Mouse (Mus musculus) frontal cortex, adult (tissue): ENCODE results near the gene Creb3l4.
"Not testable (repeated sequence)": the region's sequence is repeated elsewhere in the genome, so short reads cannot be mapped to it uniquely, and the experiment has no call there.

Source experiments
- ATAC-seq: cut with Nextera tagmentation; 2 replicates; pipeline ENCODE4 v1.9.2; 2017; ENCODE audit warnings: mild to moderate bottlenecking, moderate library complexity, mixed read lengths; ENCODE audit not compliant: low TSS enrichment

The Creb3l4 gene

DNA sequence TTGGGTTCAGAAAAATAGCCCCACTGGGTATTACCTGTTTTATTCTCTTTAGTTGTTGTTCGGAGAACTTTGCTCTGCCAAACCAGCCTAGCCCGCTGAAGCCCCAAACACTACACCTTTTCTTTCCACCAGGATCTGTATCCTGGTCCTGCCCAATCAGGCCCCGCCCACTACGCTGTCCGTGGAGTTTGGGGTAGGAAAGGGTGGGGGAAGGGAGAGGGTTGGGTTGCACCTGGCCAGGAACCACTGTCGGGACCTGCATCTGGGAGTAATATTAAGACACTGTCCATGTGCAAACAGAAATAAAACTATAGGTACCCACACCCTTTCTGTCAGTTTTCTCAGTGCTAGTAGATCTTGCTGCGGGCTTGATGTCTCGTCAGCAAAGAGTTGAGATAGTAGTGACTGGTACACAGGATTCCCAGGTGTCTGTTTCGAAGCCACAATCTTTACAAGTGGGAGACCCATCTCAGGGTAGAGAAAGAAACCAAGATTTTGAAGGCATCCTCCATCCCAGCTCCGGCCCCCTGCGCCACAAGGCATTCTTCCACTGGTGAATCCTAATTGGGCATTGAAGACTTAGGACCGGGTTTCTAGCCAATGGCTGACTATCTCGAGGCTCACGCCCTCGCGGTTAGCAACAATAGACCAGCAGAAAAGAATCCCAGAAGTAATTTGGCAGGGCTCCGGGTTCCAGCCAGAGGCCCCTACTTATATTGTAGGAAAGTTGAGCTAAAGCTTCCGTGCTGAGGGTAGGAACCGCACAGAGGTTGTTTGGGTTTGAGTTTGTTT, at the start of gene Creb3l4:
Gene Creb3l4, minus strand, starts transcription at position 529 of the 792 bp plus-strand sequence.
- ATAC-seq = no peak

DNA sequence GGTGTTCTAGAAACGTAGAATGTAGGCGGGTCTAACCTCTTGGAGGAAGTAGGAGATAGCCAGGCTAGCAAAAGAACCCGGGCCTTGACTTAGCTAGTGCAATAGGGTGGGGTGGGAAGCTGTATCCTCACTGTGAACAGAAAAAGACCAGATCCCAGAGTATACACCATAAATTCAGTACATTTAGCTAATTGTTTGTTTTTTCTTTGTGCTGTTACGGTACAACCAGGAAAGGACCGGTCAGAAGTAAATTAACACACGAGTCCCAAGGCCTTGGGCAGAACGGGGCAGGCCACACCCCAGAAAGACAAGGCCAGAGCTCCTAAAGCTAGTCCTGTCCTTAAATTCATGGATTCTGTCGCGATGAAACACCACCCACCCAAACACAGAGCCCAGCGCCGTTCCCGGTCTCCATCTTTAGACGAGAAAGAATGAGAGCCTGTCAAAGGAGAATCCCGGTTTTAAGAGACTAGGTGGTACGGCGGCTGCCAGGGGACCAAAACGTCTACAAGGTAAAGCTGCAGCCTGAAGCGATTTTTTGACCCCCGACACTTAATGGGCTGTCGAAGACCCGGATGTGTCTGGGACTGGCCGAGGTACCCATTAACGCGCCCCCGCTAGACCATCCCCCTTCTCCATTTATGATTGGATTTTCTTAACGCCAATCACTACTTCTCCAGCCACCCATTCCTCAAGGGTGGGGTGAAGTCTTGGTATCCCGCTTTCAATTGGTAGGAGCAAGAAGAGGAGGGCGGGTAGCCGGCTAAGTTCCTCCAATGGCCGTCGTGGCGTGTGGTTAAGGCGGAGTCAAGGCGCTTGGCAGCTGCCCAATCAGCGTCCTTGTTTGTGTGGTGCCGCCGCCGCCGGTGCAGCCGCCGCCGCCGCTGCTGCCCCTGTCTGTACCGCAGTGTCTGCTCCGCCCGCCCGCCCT, 49.3 kb upstream of the Creb3l4 start, which contains the start of gene Gatad2b:
Gene Gatad2b, plus strand, starts transcription at position 834 of the 931 bp plus-strand sequence.
- peak; percentile 98 for ATAC-seq

DNA sequence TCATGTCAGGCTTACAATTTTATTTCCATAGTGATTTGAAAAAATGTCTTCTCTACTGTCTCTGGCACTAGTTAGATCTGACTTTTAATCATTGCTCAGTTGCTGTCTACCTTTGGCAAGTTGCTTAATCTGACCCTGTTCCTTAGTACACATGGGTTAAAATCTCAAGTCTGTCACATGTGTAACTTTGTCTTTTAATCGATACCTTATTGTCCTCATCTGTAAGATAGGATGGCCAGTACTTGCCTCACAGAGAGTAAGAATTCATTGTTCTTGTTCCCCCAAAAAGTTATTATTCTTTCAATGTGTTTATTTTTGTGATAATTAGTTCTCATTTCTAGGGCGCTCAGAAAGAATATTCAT, 48.7 kb upstream of the Creb3l4 start:
- no peak for ATAC-seq

DNA sequence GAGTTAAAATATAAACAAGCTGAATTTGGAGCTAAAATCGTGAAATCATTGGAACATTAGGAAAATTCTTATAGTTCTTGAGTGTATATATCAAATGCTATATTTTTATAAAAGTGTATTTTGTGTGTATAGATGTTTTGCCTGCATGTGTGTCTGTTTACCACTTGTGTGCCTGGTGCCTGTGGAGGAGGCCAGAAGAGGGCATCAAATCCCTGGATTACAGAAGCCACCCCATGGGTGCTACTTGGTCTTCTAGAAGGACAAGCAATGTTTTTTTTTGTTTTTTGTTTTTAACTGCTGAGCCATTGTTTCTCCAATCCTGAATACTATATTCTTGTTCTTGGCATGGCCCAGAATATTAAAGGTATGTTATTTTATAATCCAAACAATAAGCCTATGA, 47.3 kb upstream of the Creb3l4 start:
- no peak for ATAC-seq

- not testable (repeated sequence) for ATAC-seq
Measured at GRCm38 (mm10) chr3:90289403-90289802, 46.1 kb upstream of the Creb3l4 start.

DNA sequence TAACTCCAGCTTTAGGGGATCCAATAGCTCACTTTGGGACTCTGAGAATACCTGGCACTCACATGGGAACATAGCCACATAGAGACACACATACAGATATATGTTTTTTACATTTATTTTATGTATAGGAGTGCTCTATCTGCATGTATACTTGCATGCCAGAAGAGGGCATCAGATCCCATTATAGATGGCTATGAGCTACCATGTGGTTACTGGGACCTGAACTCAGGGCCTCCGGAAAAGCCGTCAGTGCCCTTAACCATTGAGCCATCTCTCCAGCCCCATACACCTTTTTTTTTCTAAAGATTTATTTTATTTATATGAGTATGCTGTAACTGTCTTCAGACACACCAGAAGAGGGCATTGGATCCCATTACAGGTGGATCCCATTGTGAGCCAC, 40.8 kb upstream of the Creb3l4 start:
- no peak for ATAC-seq

GRCm38 (mm10) chr3:90280708-90281107, 37.4 kb upstream of the Creb3l4 start:
- ATAC-seq = peak; percentile 55

GRCm38 (mm10) chr3:90279743-90280142, 36.4 kb upstream of the Creb3l4 start:
- ATAC-seq = no peak

- ATAC-seq = no peak
Measured at GRCm38 (mm10) chr3:90279216-90279615, 35.9 kb upstream of the Creb3l4 start.

DNA sequence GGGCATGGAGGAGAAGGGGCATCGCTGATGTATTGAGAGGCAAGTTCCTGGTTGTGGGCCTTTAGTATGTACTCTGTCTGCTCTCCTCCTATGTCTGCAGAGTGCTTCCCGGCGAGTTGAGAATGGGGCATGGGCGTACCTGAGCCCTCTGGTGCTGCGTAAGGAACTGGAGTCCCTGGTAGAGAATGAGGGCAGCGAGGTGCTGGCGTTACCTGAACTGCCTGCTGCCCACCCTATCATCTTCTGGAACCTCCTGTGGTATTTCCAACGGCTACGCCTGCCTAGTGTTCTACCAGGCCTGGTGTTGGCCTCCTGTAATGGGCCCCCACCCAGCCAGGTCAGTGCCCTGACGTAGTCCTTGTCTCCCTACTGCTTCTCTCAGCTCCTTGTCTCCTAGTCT, 34.9 kb upstream of the Creb3l4 start:
- ATAC-seq = no peak

DNA sequence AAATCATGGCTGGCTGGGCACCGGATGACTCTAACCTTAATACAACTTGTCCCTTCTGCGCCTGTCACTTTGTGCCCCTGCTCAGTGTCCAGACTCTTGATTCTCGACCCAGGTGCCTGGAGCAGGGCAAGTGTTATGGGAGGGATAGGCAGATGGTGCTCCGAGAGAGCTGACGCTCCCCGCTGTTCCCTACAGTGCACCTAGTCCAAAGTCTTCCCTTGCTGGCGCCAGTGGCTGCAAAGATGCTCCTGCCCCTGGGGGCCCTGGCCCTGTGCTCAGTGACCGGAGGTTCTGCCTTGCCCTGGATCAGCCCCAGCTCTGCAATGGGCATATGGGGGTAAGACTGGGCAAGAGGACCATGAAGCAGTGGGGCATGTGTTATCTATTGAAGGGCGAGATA, 34.5 kb upstream of the Creb3l4 start:
- ATAC-seq = no peak

DNA sequence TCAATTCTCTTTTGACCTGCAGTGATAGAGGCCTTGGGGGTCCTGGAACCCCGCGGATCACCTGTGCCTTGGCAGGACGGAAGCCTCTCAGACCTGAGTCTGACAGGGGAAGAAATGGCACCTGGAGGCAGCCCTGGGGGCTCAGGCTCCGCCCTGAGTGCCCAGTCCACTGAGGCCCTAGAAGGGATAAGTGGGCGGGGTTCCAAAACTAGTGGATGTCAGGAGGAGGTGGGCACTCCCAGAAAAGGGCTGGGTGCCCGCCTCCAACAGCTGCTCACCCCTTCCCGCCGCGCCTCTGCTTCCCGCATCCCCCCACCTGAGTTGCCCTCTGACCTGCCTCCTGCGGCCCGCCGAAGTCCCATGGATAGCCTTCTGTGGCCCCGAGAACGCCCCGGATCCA, 33.5 kb upstream of the Creb3l4 start:
- no peak for ATAC-seq

GRCm38 (mm10) chr3:90275286-90275685, 32.0 kb upstream of the Creb3l4 start:
- no peak for ATAC-seq

DNA sequence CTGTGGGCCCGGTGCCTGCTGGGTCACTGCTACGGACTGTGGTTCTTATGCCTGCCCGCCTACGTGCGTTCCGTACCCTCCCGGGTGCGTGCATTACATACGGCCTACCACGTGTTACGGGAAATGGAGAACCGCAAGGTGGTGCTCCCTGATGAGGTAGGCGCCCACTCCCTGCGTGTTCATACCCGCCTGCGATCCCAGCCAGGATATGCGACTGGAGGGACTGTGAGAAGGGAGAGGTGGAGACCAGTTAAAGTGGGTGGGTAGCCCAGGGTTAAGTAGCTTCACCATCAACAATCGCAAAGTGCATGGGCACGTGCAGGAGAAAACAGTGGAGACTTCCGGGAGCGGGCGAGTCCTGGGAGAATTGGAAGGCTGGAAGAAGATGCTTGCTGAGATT, 30.5 kb upstream of the Creb3l4 start:
- ATAC-seq = no peak

DNA sequence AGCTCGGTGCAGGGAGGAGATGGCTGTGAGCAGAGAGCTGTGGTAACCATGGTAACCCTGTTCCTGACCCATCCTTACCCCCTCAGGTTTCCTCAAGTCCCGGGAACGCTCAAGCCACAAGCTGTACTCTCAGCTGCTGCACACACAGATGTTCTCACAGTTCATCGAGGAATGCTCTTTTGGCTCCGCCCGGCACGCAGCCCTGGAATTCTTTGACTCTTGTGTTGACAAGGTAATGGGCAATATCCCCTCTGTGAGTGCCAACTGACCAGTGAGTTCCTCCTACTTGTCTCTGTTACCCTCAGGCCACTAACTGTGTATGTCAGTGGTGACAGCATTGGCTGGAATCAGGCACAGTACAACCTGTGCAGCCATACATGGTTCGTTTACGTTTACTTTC, 28.9 kb upstream of the Creb3l4 start:
- ATAC-seq = no peak

- no peak for ATAC-seq
Measured at GRCm38 (mm10) chr3:90270784-90271183, 27.5 kb upstream of the Creb3l4 start.

DNA sequence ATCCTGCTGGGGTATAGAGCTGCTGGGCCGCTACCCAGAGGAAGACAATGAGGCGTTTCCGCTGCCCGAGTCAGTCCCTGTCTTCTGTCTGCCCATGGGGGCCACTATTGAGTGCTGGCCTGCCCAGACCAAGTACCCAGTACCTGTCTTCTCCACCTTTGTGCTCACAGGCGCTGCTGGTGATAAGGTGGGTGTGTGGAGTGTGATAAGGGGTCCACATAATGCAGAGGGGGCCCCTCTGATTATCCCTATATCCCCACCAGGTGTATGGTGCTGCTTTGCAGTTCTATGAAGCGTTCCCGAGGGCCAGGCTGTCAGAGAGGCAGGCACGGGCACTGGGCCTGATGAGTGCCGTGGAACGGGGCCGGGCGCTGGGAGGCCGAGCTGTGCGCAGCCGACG, 25.7 kb upstream of the Creb3l4 start:
- ATAC-seq = no peak

GRCm38 (mm10) chr3:90268190-90268589, 24.9 kb upstream of the Creb3l4 start:
- no peak for ATAC-seq

- no peak for ATAC-seq
Measured at GRCm38 (mm10) chr3:90266901-90267775, 23.8 kb upstream of the Creb3l4 start.

DNA sequence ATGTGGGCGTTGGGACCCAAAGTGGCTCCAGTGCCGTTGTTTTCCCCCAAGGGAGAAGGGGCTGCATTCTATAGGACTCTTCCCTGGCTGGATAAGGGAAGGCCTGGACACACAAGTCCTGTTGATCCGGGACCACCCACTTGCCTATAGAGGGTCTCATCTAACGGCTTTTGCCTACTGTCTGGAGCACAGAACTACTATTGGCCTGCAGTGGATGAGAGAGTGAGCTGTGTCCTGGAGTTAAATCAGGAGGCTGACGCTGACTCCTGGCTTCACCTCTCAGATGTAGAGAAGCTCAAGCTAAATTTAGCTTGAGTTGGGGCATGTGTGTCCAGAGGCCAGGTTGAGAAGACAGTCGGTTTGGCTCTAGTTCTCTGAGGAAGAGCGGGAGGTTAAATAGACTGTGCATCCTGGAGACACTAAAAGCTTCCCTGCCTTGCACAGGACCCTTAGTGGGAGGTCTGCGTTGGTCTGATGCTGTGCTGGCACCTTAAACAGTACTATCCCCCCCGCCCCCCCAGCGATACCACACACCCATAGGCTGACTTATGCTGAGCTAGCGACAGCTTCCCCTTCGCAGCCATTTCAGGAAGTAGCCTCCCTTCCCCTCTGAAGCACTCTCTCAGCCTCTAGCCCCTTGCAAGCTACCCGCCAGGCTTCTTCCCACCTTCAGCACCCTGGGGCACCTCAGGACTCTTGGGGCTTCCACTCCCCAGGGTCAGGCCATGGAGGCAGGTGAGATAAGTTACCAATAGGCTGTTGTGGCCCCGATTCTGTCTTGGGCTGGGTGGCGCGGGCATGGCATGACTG, 22.8 kb upstream of the Creb3l4 start:
- peak; percentile 14; the same call in 1 of the 2 replicates for ATAC-seq
